Mouse (Mus musculus) megakaryocyte, embryonic 14.5 days (primary cell): ENCODE data around the gene Gphn.

Source experiments
- FLI1 ChIP-seq: IDR thresholded peaks from 2 replicates; pipeline ENCODE4 v1.6.1; 2012; ENCODE audit warnings: low read length, inconsistent platforms, mixed read lengths
- GATA1 ChIP-seq: IDR thresholded peaks from 3 replicates; pipeline ENCODE4 v1.6.1; 2012; ENCODE audit warnings: mixed read lengths, low read length, inconsistent platforms, borderline replicate concordance

- TF ChIP-seq GATA1 = no peak
- no peak for TF ChIP-seq FLI1
These were observed 417.5 kb downstream of the Gphn start for GRCm38 (mm10) chr12:78643691-78644090.
